Mouse (Mus musculus) CH12.LX (cell line): ENCODE data around the gene Gm30083. TPM values are rescaled to one million over a fixed set of nuclear protein-coding genes. Genes with fewer than 3 reads are reported as not detected.

Experiments
- DNase-seq: peaks from one replicate; pipeline ENCODE4 v3.0.0-alpha.2; 2013; ENCODE audit errors: extremely low read depth
- H3K27ac ChIP-seq: 2 replicates; pipeline ENCODE4 v1.5.1; 2012; ENCODE audit warnings: low read depth, mild to moderate bottlenecking, control low read depth, moderate library complexity; ENCODE audit not compliant: insufficient read depth
- H3K27me3 ChIP-seq: replicated peaks from 2 replicates; pipeline ENCODE3; 2012; ENCODE audit warnings: inconsistent platforms
- H3K36me3 ChIP-seq, 2 experiments: replicated peaks in 1 of 2; 2 replicates each; pipeline versions ENCODE3 to v1.6.1; 2012; ENCODE audit warnings: inconsistent platforms in 1 of 2, low read length in 1 of 2, mild to moderate bottlenecking in 1 of 2, mixed read lengths in 1 of 2, moderate library complexity in 1 of 2; ENCODE audit not compliant: control insufficient read depth in 1 of 2, insufficient read depth in 1 of 2
- H3K4me1 ChIP-seq, 2 experiments: 2 replicates each; pipeline ENCODE4 v1.6.1; 2012; ENCODE audit warnings: inconsistent platforms in 1 of 2, moderate library complexity in 1 of 2; ENCODE audit not compliant: insufficient read depth in 2 of 2, control insufficient read depth in 1 of 2
- H3K4me2 ChIP-seq: 2 replicates; pipeline ENCODE4 v1.6.1; 2012; ENCODE audit warnings: low read depth, mild to moderate bottlenecking, control low read depth; ENCODE audit not compliant: poor library complexity, insufficient read depth, severe bottlenecking
- H3K4me3 ChIP-seq, 3 experiments: fragments of 150-350 bp in 1 of 3; sonication (generic) in 1 of 3; replicated peaks in 1 of 3; 2 replicates each; pipeline versions ENCODE3 to v1.5.1; 2011 to 2012; ENCODE audit warnings: low read depth in 2 of 3, low read length in 2 of 3, mild to moderate bottlenecking in 2 of 3, moderate library complexity in 2 of 3, control low read depth in 1 of 3, improper control_type of control experiment in 1 of 3, inconsistent platforms in 1 of 3, mixed read lengths in 1 of 3; ENCODE audit not compliant: poor library complexity in 1 of 3
- H3K79me2 ChIP-seq: replicated peaks from 2 replicates; pipeline ENCODE4 v1.6.1; 2012; ENCODE audit warnings: mild to moderate bottlenecking, moderate library complexity; ENCODE audit not compliant: control insufficient read depth, poor library complexity, insufficient read depth, severe bottlenecking; ENCODE audit errors: extremely low read depth
- H3K9ac ChIP-seq: 2 replicates; pipeline ENCODE4 v1.6.1; 2012; ENCODE audit warnings: low read depth, mild to moderate bottlenecking, control low read depth, moderate library complexity; ENCODE audit not compliant: insufficient read depth
- H3K9me3 ChIP-seq: replicated peaks from 2 replicates; pipeline ENCODE3; 2012; ENCODE audit warnings: low read length, inconsistent platforms, mixed read lengths
- CHD1 ChIP-seq: IDR thresholded peaks from 2 replicates; pipeline ENCODE4 v1.6.1; 2012; ENCODE audit warnings: low read depth, low read length, improper control_type of control experiment, inconsistent platforms
- CTCF ChIP-seq, 2 experiments: IDR thresholded peaks in 1 of 2; conservative IDR thresholded peaks in 1 of 2; 2 replicates each; pipeline ENCODE4 v1.5.1; 2011 to 2012; ENCODE audit warnings: low read depth in 2 of 2, low read length in 2 of 2, improper control_type of control experiment in 1 of 2, inconsistent platforms in 1 of 2, mild to moderate bottlenecking in 1 of 2, moderate library complexity in 1 of 2
- EP300 ChIP-seq: IDR thresholded peaks from 2 replicates; pipeline ENCODE4 v1.6.1; 2011; ENCODE audit warnings: low read length, improper control_type of control experiment
- ETS1 ChIP-seq: conservative IDR thresholded peaks from 2 replicates; pipeline ENCODE4 v1.6.1; 2012; ENCODE audit warnings: low read depth, mild to moderate bottlenecking, inconsistent platforms, low read length, improper control_type of control experiment, moderate library complexity
- GABPA ChIP-seq: IDR thresholded peaks from 2 replicates; pipeline ENCODE4 v1.6.1; 2012; ENCODE audit warnings: low read depth, low read length, improper control_type of control experiment, inconsistent platforms; ENCODE audit not compliant: insufficient replicate concordance
- JUN ChIP-seq: IDR thresholded peaks from 2 replicates; pipeline ENCODE4 v1.6.1; 2011; ENCODE audit warnings: low read depth, mild to moderate bottlenecking, low read length, improper control_type of control experiment, moderate library complexity; ENCODE audit not compliant: insufficient read depth
- KAT2A ChIP-seq: IDR thresholded peaks from 2 replicates; pipeline ENCODE4 v1.6.1; 2012; ENCODE audit warnings: low read length, improper control_type of control experiment, inconsistent platforms; ENCODE audit not compliant: insufficient replicate concordance
- MAX ChIP-seq: IDR thresholded peaks from 2 replicates; pipeline ENCODE4 v1.6.1; 2011; ENCODE audit warnings: low read length, improper control_type of control experiment
- MXI1 ChIP-seq: IDR thresholded peaks from 2 replicates; pipeline ENCODE4 v1.6.1; 2011; ENCODE audit warnings: mild to moderate bottlenecking, low read depth, low read length, improper control_type of control experiment
- POLR2AphosphoS2 ChIP-seq: IDR thresholded peaks from 2 replicates; pipeline ENCODE4 v1.6.1; 2011; ENCODE audit warnings: low read depth, low read length, improper control_type of control experiment
- SMC3 ChIP-seq: IDR thresholded peaks from 2 replicates; pipeline ENCODE4 v1.6.1; 2011; ENCODE audit warnings: low read depth, low read length, improper control_type of control experiment
- TCF12 ChIP-seq: IDR thresholded peaks from 2 replicates; pipeline ENCODE4 v1.6.1; 2014; ENCODE audit warnings: low read depth, mild to moderate bottlenecking, inconsistent platforms, low read length, improper control_type of control experiment
- USF1 ChIP-seq: IDR thresholded peaks from 2 replicates; pipeline ENCODE4 v1.6.1; 2014; ENCODE audit warnings: low read depth, mild to moderate bottlenecking, inconsistent platforms, low read length, improper control_type of control experiment
- USF2 ChIP-seq: conservative IDR thresholded peaks from 2 replicates; pipeline ENCODE4 v1.6.1; 2011; ENCODE audit warnings: low read depth, low read length, improper control_type of control experiment
- ZMIZ1 ChIP-seq: IDR thresholded peaks from 2 replicates; pipeline ENCODE4 v1.6.1; 2012; ENCODE audit warnings: low read depth, mild to moderate bottlenecking, inconsistent platforms, low read length, improper control_type of control experiment
- ZNF384 ChIP-seq: IDR thresholded peaks from 2 replicates; pipeline ENCODE4 v1.6.1; 2012; ENCODE audit warnings: low read depth, low read length, improper control_type of control experiment, inconsistent platforms
- dilution Hi-C: fragments of 300-500 bp; cut with MboI; formaldehyde crosslinking; loops from 2 replicates; pipeline ENCODE4 v1.14.3; 2020; ENCODE audit warnings: low sequenced_read_pairs; ENCODE audit not compliant: extremely low pct_unique_long_range_greater_than_20kb, extremely low pct_ligation_motif_present
- in situ Hi-C: fragments of 300-500 bp; cut with MboI; formaldehyde crosslinking; loops from 3 replicates; pipeline ENCODE4 v1.14.3; 2019; ENCODE audit warnings: low sequenced_read_pairs, low pct_ligation_motif_present, low pct_unique_long_range_greater_than_20kb, mixed read lengths
- polyA plus RNA-seq: library from polyadenylated mRNA; unstranded; fragments of >175 nt; gene quantifications from 2 replicates; pipeline ENCODE4 v1.2.1, GENCODE M21; 2012; ENCODE audit warnings: low read depth; ENCODE audit not compliant: insufficient read length
- total RNA-seq, 2 experiments: library from RNA; depleted of rRNA; stranded (reverse); fragments of 300-350 nt in 1 of 2; fragments of >200 nt in 1 of 2; gene quantifications; 2 replicates each; pipeline ENCODE4 v1.2.3; 2012 to 2014

Gm30083 gene
- total and polyA plus RNA-seq, 3 experiments: not detected

- no peaks in the 10 kb centered on the region for H3K4me1 ChIP-seq
- H3K4me3 ChIP-seq: no peak overlapping the region
- H3K36me3 ChIP-seq: no peaks in the 10 kb centered on the region
- in situ Hi-C loops: no loop called here
- no peaks in the 10 kb centered on the region for H3K79me2 ChIP-seq
- no peak overlapping the region for H3K4me2 ChIP-seq
- H3K27ac ChIP-seq: no peak overlapping the region
- H3K9me3 ChIP-seq: no peaks in the 10 kb centered on the region
- DNase-seq: no peak
- peaks cover 4% of the 10 kb centered on the region for H3K27me3 ChIP-seq
- no peak overlapping the region for H3K9ac ChIP-seq
- no peak for TF ChIP-seq KAT2A
- TF ChIP-seq ETS1: no peak
- no peak for TF ChIP-seq CTCF (conservative IDR thresholded peaks at IDR 0.05 in 1 of 2, IDR thresholded peaks at IDR 0.05 in 1 of 2; ENCODE audit: low read depth in 2 of 2, low read length in 2 of 2)
- no peak for TF ChIP-seq MAX
- no peak for TF ChIP-seq JUN
- TF ChIP-seq EP300: no peak
- TF ChIP-seq USF2: no peak
- no peak for TF ChIP-seq ZMIZ1
- no peak for TF ChIP-seq ZNF384
- TF ChIP-seq TCF12: no peak
- TF ChIP-seq CHD1: no peak
- no peak for TF ChIP-seq GABPA
- no peak for TF ChIP-seq SMC3
- TF ChIP-seq, all 38 proteins: peak for 0
- dilution Hi-C loops: no loop called here
These were observed 13.5 kb downstream of the Gm30083 start for GRCm38 (mm10) chr14:34001445-34001844.

- no peak for TF ChIP-seq MXI1
- no peak for TF ChIP-seq POLR2AphosphoS2
- TF ChIP-seq SMC3: no peak
- no peak for TF ChIP-seq USF1
- no peak for TF ChIP-seq GABPA
- Histone ChIP-seq H3K4me1 (no peaks in the 10 kb centered on the region), H3K4me3 (no peak overlapping the region), H3K4me2 (no peak overlapping the region), H3K79me2 (no peaks in the 10 kb centered on the region), H3K27me3 (peaks cover 4% of the 10 kb centered on the region), H3K9ac (no peak overlapping the region), H3K36me3 (no peaks in the 10 kb centered on the region), H3K27ac (no peak overlapping the region), H3K9me3 (no peaks in the 10 kb centered on the region)
- no peak for DNase-seq
- dilution Hi-C loops: no loop called here
- in situ Hi-C loops: no loop called here
These were observed 14.9 kb downstream of the Gm30083 start for GRCm38 (mm10) chr14:34000076-34000475.
